Mouse (Mus musculus) MEL (cell line): ENCODE measurements around the gene Gmppa. TPM values are rescaled to one million over a fixed set of nuclear protein-coding genes. Genes with fewer than 3 reads are reported as not detected.

ENCODE experiments used
- DNase-seq: peaks from one replicate; pipeline ENCODE4 v3.0.0; 2011; ENCODE audit warnings: low read depth, low spot score
- H3K27ac ChIP-seq: 2 replicates; pipeline ENCODE4 v1.5.1; 2012; ENCODE audit warnings: low read depth, mild to moderate bottlenecking, control low read depth, low read length, moderate library complexity; ENCODE audit not compliant: control insufficient read depth
- H3K27me3 ChIP-seq, 2 experiments: fragments of 150-350 bp in 1 of 2; sonication (generic) in 1 of 2; 2 replicates each; pipeline ENCODE4 v1.6.1; 2012; ENCODE audit warnings: low read length in 2 of 2, mild to moderate bottlenecking in 2 of 2, improper control_type of control experiment in 1 of 2, moderate library complexity in 1 of 2; ENCODE audit not compliant: insufficient read depth in 2 of 2, control insufficient read depth in 1 of 2
- H3K36me3 ChIP-seq, 2 experiments: 2 replicates each; pipeline ENCODE4 v1.6.1; 2012 to 2014; ENCODE audit warnings: low read length in 2 of 2, improper control_type of control experiment in 1 of 2, inconsistent platforms in 1 of 2, mild to moderate bottlenecking in 1 of 2; ENCODE audit not compliant: insufficient read depth in 2 of 2, control insufficient read depth in 1 of 2
- H3K4me1 ChIP-seq, 2 experiments: fragments of 150-350 bp in 1 of 2; sonication (generic) in 1 of 2; 2 replicates each; pipeline ENCODE4 v1.6.1; 2012; ENCODE audit warnings: low read length in 2 of 2, improper control_type of control experiment in 1 of 2, mild to moderate bottlenecking in 1 of 2; ENCODE audit not compliant: insufficient read depth in 2 of 2, control insufficient read depth in 1 of 2
- H3K4me3 ChIP-seq, 2 experiments: fragments of 150-350 bp in 1 of 2; sonication (generic) in 1 of 2; 2 replicates each; pipeline ENCODE4 v1.5.1; 2012; ENCODE audit warnings: low read depth in 2 of 2, low read length in 2 of 2, mild to moderate bottlenecking in 2 of 2, moderate library complexity in 2 of 2, control low read depth in 1 of 2, improper control_type of control experiment in 1 of 2; ENCODE audit not compliant: control insufficient read depth in 1 of 2, insufficient read depth in 1 of 2
- H3K79me2 ChIP-seq: 2 replicates; pipeline ENCODE4 v1.6.1; 2012; ENCODE audit warnings: mild to moderate bottlenecking, low read length, moderate library complexity; ENCODE audit not compliant: control insufficient read depth, poor library complexity, insufficient read depth
- H3K9ac ChIP-seq: 2 replicates; pipeline ENCODE4 v1.6.1; 2012; ENCODE audit warnings: low read depth, mild to moderate bottlenecking, control low read depth, low read length, moderate library complexity; ENCODE audit not compliant: control insufficient read depth, poor library complexity, severe bottlenecking
- H3K9me3 ChIP-seq: fragments of 150-350 bp; sonication (generic); replicated peaks from 2 replicates; pipeline ENCODE4 v1.6.1; 2012; ENCODE audit warnings: mild to moderate bottlenecking, low read length, improper control_type of control experiment, moderate library complexity; ENCODE audit not compliant: insufficient read depth
- BHLHE40 ChIP-seq: IDR thresholded peaks from 2 replicates; pipeline ENCODE4 v1.6.1; 2012; ENCODE audit warnings: low read depth, mild to moderate bottlenecking, inconsistent platforms, low read length, improper control_type of control experiment, borderline replicate concordance
- CHD1 ChIP-seq: IDR thresholded peaks from 2 replicates; pipeline ENCODE4 v1.6.1; 2012; ENCODE audit warnings: low read depth, mild to moderate bottlenecking, inconsistent platforms, low read length, improper control_type of control experiment
- CHD2 ChIP-seq: IDR thresholded peaks from 2 replicates; pipeline ENCODE4 v1.6.1; 2011; ENCODE audit warnings: low read length, improper control_type of control experiment
- CTCF ChIP-seq, 3 experiments: IDR thresholded peaks in 2 of 3; conservative IDR thresholded peaks in 1 of 3; 2 replicates each; pipeline ENCODE4 v1.5.1; 2011 to 2012; ENCODE audit warnings: low read length in 3 of 3, low read depth in 2 of 3, mild to moderate bottlenecking in 2 of 3, improper control_type of control experiment in 1 of 3, inconsistent platforms in 1 of 3, mixed read lengths in 1 of 3, moderate library complexity in 1 of 3; ENCODE audit not compliant: control insufficient read depth in 1 of 3, insufficient read depth in 1 of 3, poor library complexity in 1 of 3, severe bottlenecking in 1 of 3
- EP300 ChIP-seq, 2 experiments: IDR thresholded peaks; 2 replicates each; pipeline ENCODE4 v1.6.1; 2011; ENCODE audit warnings: improper control_type of control experiment in 2 of 2, low read length in 2 of 2, low read depth in 1 of 2, mild to moderate bottlenecking in 1 of 2
- GATA1 ChIP-seq: IDR thresholded peaks from 2 replicates; pipeline ENCODE4 v1.6.1; 2011; ENCODE audit warnings: low read depth, low read length, improper control_type of control experiment
- HCFC1 ChIP-seq: IDR thresholded peaks from 2 replicates; pipeline ENCODE4 v1.6.1; 2012; ENCODE audit warnings: low read depth, mild to moderate bottlenecking, inconsistent platforms, low read length, improper control_type of control experiment, moderate library complexity
- JUND ChIP-seq: IDR thresholded peaks from 2 replicates; pipeline ENCODE4 v1.6.1; 2011; ENCODE audit warnings: low read depth, mild to moderate bottlenecking, improper control_type of control experiment, low read length
- KAT2A ChIP-seq: conservative IDR thresholded peaks from 2 replicates; pipeline ENCODE4 v1.6.1; 2012; ENCODE audit warnings: low read depth, low read length, improper control_type of control experiment, inconsistent platforms
- MAX ChIP-seq: IDR thresholded peaks from 2 replicates; pipeline ENCODE4 v1.6.1; 2011; ENCODE audit warnings: low read length, improper control_type of control experiment
- MAZ ChIP-seq: IDR thresholded peaks from 2 replicates; pipeline ENCODE4 v1.6.1; 2012; ENCODE audit warnings: low read depth, mild to moderate bottlenecking, inconsistent platforms, low read length, improper control_type of control experiment
- MXI1 ChIP-seq: IDR thresholded peaks from 2 replicates; pipeline ENCODE4 v1.6.1; 2011; ENCODE audit warnings: mild to moderate bottlenecking, low read depth, low read length, improper control_type of control experiment
- MYB ChIP-seq: IDR thresholded peaks from 2 replicates; pipeline ENCODE4 v1.6.1; 2011; ENCODE audit warnings: mild to moderate bottlenecking, low read depth, low read length, improper control_type of control experiment
- MYC ChIP-seq: IDR thresholded peaks from 2 replicates; pipeline ENCODE4 v1.6.1; 2011; ENCODE audit warnings: low read depth, mild to moderate bottlenecking, low read length, improper control_type of control experiment, moderate library complexity
- RAD21 ChIP-seq: IDR thresholded peaks from 2 replicates; pipeline ENCODE4 v1.6.1; 2011; ENCODE audit warnings: mild to moderate bottlenecking, low read depth, low read length, improper control_type of control experiment
- RCOR1 ChIP-seq: IDR thresholded peaks from 2 replicates; pipeline ENCODE4 v1.6.1; 2012; ENCODE audit warnings: low read depth, mild to moderate bottlenecking, inconsistent platforms, low read length, improper control_type of control experiment
- SIN3A ChIP-seq: IDR thresholded peaks from 2 replicates; pipeline ENCODE4 v1.6.1; 2012; ENCODE audit warnings: low read length, improper control_type of control experiment, inconsistent platforms
- SMC3 ChIP-seq: IDR thresholded peaks from 2 replicates; pipeline ENCODE4 v1.6.1; 2011; ENCODE audit warnings: low read depth, low read length, improper control_type of control experiment
- TAL1 ChIP-seq: IDR thresholded peaks from 2 replicates; pipeline ENCODE4 v1.6.1; 2012; ENCODE audit warnings: mild to moderate bottlenecking, inconsistent platforms, low read length, moderate library complexity, mixed read lengths
- UBTF ChIP-seq: IDR thresholded peaks from 2 replicates; pipeline ENCODE4 v1.6.1; 2012; ENCODE audit warnings: low read depth, mild to moderate bottlenecking, inconsistent platforms, low read length, improper control_type of control experiment, moderate library complexity, borderline replicate concordance; ENCODE audit not compliant: insufficient read depth
- ZC3H11A ChIP-seq: IDR thresholded peaks from 2 replicates; pipeline ENCODE4 v1.6.1; 2012; ENCODE audit warnings: low read depth, mild to moderate bottlenecking, inconsistent platforms, low read length, improper control_type of control experiment
- ZNF384 ChIP-seq: IDR thresholded peaks from 2 replicates; pipeline ENCODE4 v1.6.1; 2012; ENCODE audit warnings: low read depth, mild to moderate bottlenecking, inconsistent platforms, low read length, improper control_type of control experiment
- polyA plus RNA-seq, 2 experiments: library from polyadenylated mRNA; stranded (reverse) in 1 of 2; unstranded in 1 of 2; fragments of >175 nt in 1 of 2; fragments of >200 nt in 1 of 2; gene quantifications; 2 replicates each; pipeline versions ENCODE4 v1.2.1 to v1.2.4; 2012; ENCODE audit warnings: low replicate concordance in 2 of 2, low read depth in 1 of 2; ENCODE audit not compliant: insufficient read length in 2 of 2, insufficient read depth in 1 of 2, missing spikeins in 1 of 2
- total RNA-seq: library from RNA; depleted of rRNA; stranded (reverse); fragments of 300-350 nt; gene quantifications from 2 replicates; pipeline ENCODE4 v1.2.3, GENCODE M21; 2012

The Gmppa gene
- total and polyA plus RNA-seq, 3 experiments: 65.0 to 145 TPM; not detected in 1

DNA sequence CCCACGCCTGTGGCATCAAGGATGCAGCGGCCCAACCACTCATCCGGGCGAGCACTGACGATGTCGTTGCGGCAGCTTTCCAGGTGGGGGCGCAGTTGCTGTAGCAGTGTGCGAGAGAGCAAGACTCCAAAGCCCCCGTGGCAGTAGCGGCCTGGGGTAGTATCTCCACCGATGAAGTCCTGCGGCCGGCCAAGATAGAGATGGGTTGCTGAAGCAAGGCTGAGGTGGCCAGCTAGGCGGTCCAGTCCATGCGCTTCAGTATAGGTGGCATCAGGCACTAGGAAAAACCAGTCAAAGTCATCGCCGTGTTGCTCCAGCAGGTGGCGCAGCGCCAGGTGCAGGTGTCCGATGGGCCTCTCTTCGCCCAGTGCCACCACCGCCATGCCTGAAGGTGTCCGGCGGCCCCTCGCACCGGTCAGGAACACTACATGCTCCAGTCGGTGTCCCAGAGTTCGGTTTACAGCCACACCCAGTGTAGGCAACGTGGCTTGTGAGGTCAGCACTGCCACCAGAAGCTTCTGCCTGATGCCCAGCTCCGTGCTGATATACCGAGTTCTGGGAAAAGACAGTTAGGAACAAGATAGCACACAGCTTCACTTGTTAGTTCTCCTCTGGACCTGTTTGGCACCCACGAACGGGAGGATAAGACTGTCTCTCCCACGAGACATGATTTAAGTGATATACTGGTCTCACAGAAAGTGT is 41.7 kb downstream of the Gmppa start:
- TF ChIP-seq MXI1: peak; percentile 57; the same call in 1 of the 2 replicates
- no peak for TF ChIP-seq ZNF384
- TF ChIP-seq CHD2: no peak
- TF ChIP-seq MAZ: 0 out of 2 replicates have a peak, but pooled peaks have one; percentile 29
- TF ChIP-seq MYC: no peak
- no peak for TF ChIP-seq UBTF
- TF ChIP-seq RCOR1: no peak
- TF ChIP-seq CTCF (IDR thresholded peaks at IDR 0.05 in 2 of 3, conservative IDR thresholded peaks at IDR 0.05 in 1 of 3; ENCODE audit: control insufficient read depth in 1 of 3, insufficient read depth in 1 of 3, low read depth in 2 of 3, low read length in 3 of 3, poor library complexity in 1 of 3, severe bottlenecking in 1 of 3): peak; percentile 74 to 84 (median 81)
- 0 out of 2 replicates have a peak, but pooled peaks have one; percentile 2 for TF ChIP-seq SIN3A
- no peak for TF ChIP-seq MYB
- no peak for TF ChIP-seq JUND
- TF ChIP-seq EP300 (IDR thresholded peaks at IDR 0.05; ENCODE audit: low read depth in 1 of 2, low read length in 2 of 2): 0 out of 4 replicates have a peak, but pooled peaks have one; percentile 20 to 26
- no peak for TF ChIP-seq BHLHE40
- no peak for TF ChIP-seq KAT2A
- no peak for TF ChIP-seq CHD1
- TF ChIP-seq HCFC1: no peak
- no peak for TF ChIP-seq MAX
- TF ChIP-seq GATA1: peak; percentile 21; the same call in 1 of the 2 replicates
- peak; percentile 33; the same call in 1 of the 2 replicates for TF ChIP-seq SMC3
- TF ChIP-seq RAD21: peak; percentile 15; the same call in 1 of the 2 replicates
- TF ChIP-seq TAL1: peak; percentile 21; the same call in 1 of the 2 replicates
- no peak for TF ChIP-seq ZC3H11A
- TF ChIP-seq, all 39 proteins: peak for 9
- H3K4me1 ChIP-seq: 0 out of 4 replicates have a peak, but pooled peaks cover 0 to 4% of the 10 kb centered on the region in 2 experiments
- H3K36me3 ChIP-seq: peaks cover 0 to 5% of the 10 kb centered on the region in 2 experiments; a peak in 3 of 4 replicates
- H3K9ac ChIP-seq: peak overlapping the region; percentile 44
- H3K27me3 ChIP-seq: no peaks in the 10 kb centered on the region
- peak overlapping the region; percentile 86 to 90 for H3K4me3 ChIP-seq
- no peaks in the 10 kb centered on the region for H3K9me3 ChIP-seq
- no peak overlapping the region for H3K27ac ChIP-seq
- peak; percentile 86 for DNase-seq
- peaks cover 3% of the 10 kb centered on the region; the same call in 1 of the 2 replicates for H3K79me2 ChIP-seq
